Mouse (Mus musculus): ENCODE results near the gene Cdca7l.

- TF ChIP-seq CTCF (IDR thresholded peaks at IDR 0.05; ENCODE audit: control insufficient read depth, insufficient read depth, insufficient read length) (no peak), CEBPB (IDR thresholded peaks at IDR 0.05; ENCODE audit: low read depth) (no peak), USF1 (IDR thresholded peaks at IDR 0.05; ENCODE audit: low read depth) (no peak), MYOD1 (IDR thresholded peaks at IDR 0.05; ENCODE audit: control insufficient read depth, insufficient read length, low read depth) (no peak), MAX (IDR thresholded peaks at IDR 0.05) (no peak)
Measured at GRCm38 (mm10) chr12:117887422-117887821, 83.3 kb downstream of the Cdca7l start.

Data from C2C12 (cell line).